Mouse (Mus musculus) lung, embryonic 15.5 days (tissue): ENCODE data around the gene Fam57b. TPM values are rescaled to one million over a fixed set of nuclear protein-coding genes. Genes with fewer than 3 reads are reported as not detected.

Source experiments
- ATAC-seq: fragments of 200-750 bp; cut with Nextera tagmentation; 2 replicates; pipeline ENCODE4 v1.8.0; 2017; ENCODE audit warnings: moderate number of reproducible peaks, borderline replicate concordance; ENCODE audit not compliant: low FRiP score, low TSS enrichment; ENCODE audit errors: extremely low read depth
- H3K27ac ChIP-seq: fragments of 300-500 bp; sonication (generic); 2 replicates; pipeline ENCODE4 v1.5.1; 2015; ENCODE audit warnings: moderate library complexity, mild to moderate bottlenecking, inconsistent platforms
- H3K27me3 ChIP-seq: fragments of 300-500 bp; sonication (generic); 2 replicates; pipeline ENCODE4 v1.6.1; 2015; ENCODE audit warnings: inconsistent platforms
- H3K36me3 ChIP-seq: fragments of 300-500 bp; sonication (generic); 2 replicates; pipeline ENCODE4 v1.6.1; 2015; ENCODE audit warnings: inconsistent platforms
- H3K4me1 ChIP-seq: fragments of 300-500 bp; sonication (generic); 2 replicates; pipeline ENCODE4 v1.6.1; 2015; ENCODE audit warnings: inconsistent platforms
- H3K4me2 ChIP-seq: fragments of 300-500 bp; sonication (generic); 2 replicates; pipeline ENCODE4 v1.6.1; 2015; ENCODE audit warnings: inconsistent platforms, mild to moderate bottlenecking, moderate library complexity
- H3K4me3 ChIP-seq: fragments of 300-500 bp; sonication (generic); 2 replicates; pipeline ENCODE4 v1.5.1; 2015; ENCODE audit warnings: mild to moderate bottlenecking, inconsistent platforms
- H3K9ac ChIP-seq: fragments of 300-500 bp; sonication (generic); 2 replicates; pipeline ENCODE4 v1.6.1; 2015; ENCODE audit warnings: inconsistent platforms
- H3K9me3 ChIP-seq: fragments of 300-500 bp; sonication (generic); 2 replicates; pipeline ENCODE4 v1.6.1; 2016; ENCODE audit warnings: inconsistent platforms
- WGBS: fragments of 180-500 bp; shearing (Covaris S2); methylation state at CpG from one replicate; pipeline ENCODE4 v1.1.7; 2015; 5-methylcytosine and 5-hydroxymethylcytosine counted together
- polyA plus RNA-seq: library from polyadenylated mRNA; unstranded; fragments of >200 nt; fragmentation: Nextera tagmentation; extraction: Ambion mirVana; gene quantifications from 2 replicates; pipeline ENCODE4 v1.2.1, GENCODE M21; 2015

The Fam57b gene
- polyA plus RNA-seq, 1 experiment from 2014 or later = 0.19 TPM

DNA sequence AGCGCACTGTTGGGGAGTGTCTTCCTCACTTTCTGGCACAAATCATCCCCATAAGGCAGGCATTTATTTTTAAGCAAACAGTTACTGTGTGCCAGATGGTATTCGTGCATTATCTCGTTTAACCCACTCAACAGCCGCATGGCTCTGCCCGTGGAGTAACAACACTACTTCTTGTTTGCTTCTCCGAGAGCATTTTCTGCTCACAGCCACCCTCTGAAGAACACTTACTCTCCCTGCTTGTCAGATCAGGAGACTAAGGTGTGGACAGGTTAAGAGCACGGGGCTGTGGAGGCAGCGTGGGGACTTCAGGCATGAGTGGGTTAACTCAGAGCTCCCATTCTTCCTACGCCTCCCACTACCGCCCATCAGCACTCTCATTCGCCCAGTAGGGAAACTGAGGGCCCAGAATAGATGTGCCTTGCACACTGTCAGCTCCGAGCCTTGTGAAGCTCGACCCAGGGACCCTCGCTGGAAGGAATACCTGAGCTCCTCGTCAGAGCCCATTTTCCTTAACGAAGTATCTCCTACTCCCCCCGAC is 34.9 kb upstream of the Fam57b start:
- Histone ChIP-seq H3K4me1 (peaks cover 29% of the 10 kb centered on the region), H3K36me3 (peaks cover 51% of the 10 kb centered on the region), H3K27ac (0 out of 2 replicates have a peak overlapping the region, but pooled peaks have one; percentile 22), H3K4me3 (no peak overlapping the region), H3K9ac (no peak overlapping the region; the same call in 1 of the 2 replicates), H3K9me3 (no peaks in the 10 kb centered on the region), H3K4me2 (peak overlapping the region; percentile 28), H3K27me3 (no peaks in the 10 kb centered on the region)
- ATAC-seq = no peak
- 44% methylated on average over 17 of the region's 17 CpGs for WGBS

DNA sequence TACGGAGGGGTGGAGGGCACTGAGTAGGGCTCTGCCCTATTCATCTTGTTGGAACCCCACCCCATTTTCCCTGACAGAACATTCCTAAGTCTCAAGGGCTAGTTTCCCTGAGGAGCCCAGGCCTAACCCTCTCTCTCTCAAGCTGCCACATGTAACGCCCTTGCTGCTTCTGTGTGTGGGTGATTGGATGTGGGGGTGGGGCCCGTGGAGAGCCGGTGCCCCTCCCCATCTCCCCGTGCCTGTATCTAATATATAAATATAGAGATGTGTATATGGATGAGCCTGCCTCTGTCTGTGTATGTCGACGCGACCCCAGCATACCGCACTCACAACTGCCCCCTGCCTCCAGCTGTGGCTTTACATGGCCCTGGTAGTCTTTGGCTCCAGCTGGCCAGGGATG is 31.9 kb upstream of the Fam57b start:
- ATAC-seq = no peak
- H3K27ac ChIP-seq = no peak overlapping the region
- H3K36me3 ChIP-seq = peaks cover 81% of the 10 kb centered on the region

DNA sequence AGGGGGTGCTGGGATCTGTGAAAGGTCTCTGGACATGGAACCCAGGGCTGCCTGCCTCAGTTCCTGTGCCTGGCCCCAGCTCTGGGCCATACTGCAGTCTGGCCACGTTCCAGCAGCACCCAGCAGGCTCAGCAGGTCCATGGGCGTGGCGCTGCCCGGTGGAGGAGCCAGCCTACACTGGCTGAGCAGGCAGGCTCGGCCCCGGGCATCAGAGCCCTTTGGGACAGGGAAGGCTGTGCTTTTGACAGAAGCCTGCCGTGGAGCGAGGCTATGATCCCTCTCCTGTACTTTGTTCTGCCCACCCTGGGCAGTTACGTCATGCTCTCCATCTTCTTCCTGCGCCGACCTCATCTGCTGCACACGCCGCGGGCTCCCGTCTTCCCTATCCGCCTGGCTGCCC is 31.3 kb upstream of the Fam57b start, which contains the start of gene Gdpd3:
Gdpd3 (plus strand) TSS at position 134 of the 400 bp plus-strand sequence.
- Histone ChIP-seq H3K27ac (no peak within 1 kb of the TSS), H3K9me3 (no peaks in the 10 kb centered on the region), H3K36me3 (peaks cover 86% of the 10 kb centered on the region), H3K4me1 (peaks cover 21% of the 10 kb centered on the region), H3K4me2 (no peak within 1 kb of the TSS), H3K27me3 (no peaks in the 10 kb centered on the region), H3K9ac (no peak within 1 kb of the TSS), H3K4me3 (no peak within 1 kb of the TSS)
- no peak for ATAC-seq
- 94% methylated on average over 16 of the region's 16 CpGs for WGBS

More for the DNA sequence above, 31.9 kb upstream of the Fam57b start:
- no peaks in the 10 kb centered on the region for H3K27me3 ChIP-seq
- H3K4me1 ChIP-seq = peaks cover 28% of the 10 kb centered on the region
- H3K4me2 ChIP-seq = no peak overlapping the region
- H3K4me3 ChIP-seq = no peak overlapping the region
- no peaks in the 10 kb centered on the region for H3K9me3 ChIP-seq
- WGBS = 66% methylated on average over 9 of the region's 9 CpGs
- H3K9ac ChIP-seq = no peak overlapping the region

DNA sequence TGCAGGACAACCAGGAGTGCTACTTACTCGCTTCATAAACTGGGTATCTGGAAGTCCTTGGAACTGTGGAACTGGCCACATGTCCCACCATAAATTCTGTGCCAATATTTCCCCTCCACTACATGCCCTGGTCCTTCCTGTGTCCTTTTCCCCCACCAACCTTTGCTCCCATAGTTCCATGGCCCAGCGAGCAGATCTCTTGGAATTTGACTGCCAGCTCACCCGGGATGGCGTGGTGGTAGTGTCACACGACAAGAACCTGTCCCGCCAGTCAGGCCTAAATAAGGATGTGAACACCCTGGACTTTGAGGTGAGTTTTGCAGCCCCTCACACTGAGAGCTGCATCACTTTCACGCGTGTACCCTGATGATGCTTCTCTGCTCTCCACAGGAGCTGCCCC is 30.5 kb upstream of the Fam57b start:
- H3K36me3 ChIP-seq = peaks cover 92% of the 10 kb centered on the region
- no peak overlapping the region for H3K27ac ChIP-seq
- 91% methylated on average over 8 of the region's 8 CpGs for WGBS
- H3K9ac ChIP-seq = no peak overlapping the region
- no peak for ATAC-seq
- no peak overlapping the region for H3K4me3 ChIP-seq
- no peaks in the 10 kb centered on the region for H3K27me3 ChIP-seq
- H3K9me3 ChIP-seq = no peaks in the 10 kb centered on the region
- no peak overlapping the region for H3K4me2 ChIP-seq
- peaks cover 13% of the 10 kb centered on the region for H3K4me1 ChIP-seq

DNA sequence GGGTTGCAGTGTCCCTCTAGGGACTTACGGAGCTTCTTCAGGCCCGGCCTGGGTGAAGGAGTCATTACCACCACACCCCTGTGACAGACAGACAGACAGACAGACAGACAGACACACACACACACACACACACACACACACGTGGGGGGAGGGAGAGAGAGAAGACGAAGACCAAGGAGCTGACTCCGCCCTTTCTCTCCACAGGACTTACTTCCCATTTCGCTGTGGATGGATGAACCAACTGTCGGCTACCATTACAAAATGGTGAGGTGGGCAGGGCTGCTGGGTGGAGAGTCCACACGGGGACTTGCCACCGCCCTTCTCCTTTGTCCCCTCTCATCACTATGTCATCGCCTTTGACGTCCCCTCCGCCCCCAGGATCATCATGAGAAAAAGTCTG is 26.7 kb upstream of the Fam57b start:
- H3K4me2 ChIP-seq = no peak overlapping the region
- peaks cover 8% of the 10 kb centered on the region for H3K4me1 ChIP-seq
- no peak for ATAC-seq
- no peaks in the 10 kb centered on the region for H3K27me3 ChIP-seq
- WGBS = 78% methylated on average over 12 of the region's 12 CpGs
- no peak overlapping the region for H3K9ac ChIP-seq
- H3K9me3 ChIP-seq = no peaks in the 10 kb centered on the region
- no peak overlapping the region for H3K27ac ChIP-seq
- H3K4me3 ChIP-seq = no peak overlapping the region
- H3K36me3 ChIP-seq = peaks cover 72% of the 10 kb centered on the region

DNA sequence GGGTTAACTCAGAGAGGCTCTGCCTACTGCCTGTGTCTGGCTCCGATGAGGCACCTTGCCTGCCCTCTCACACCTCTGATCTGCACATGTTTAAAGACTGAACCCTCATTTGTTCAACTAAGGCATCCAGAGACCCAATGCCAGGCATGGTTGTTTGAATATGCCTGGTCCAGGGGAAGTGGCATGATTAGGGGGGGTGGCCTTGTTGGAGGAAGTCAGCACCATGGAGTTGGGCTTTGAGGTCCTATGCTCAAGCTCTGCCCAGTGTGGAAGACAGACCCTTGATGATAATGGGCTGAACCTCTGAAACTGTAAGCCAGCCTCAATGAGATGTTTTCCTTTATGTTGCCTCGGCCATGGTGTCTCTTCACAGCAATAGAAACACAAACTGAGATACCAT is 24.1 kb upstream of the Fam57b start:
- ATAC-seq = no peak
- Histone ChIP-seq H3K36me3 (peaks cover 48% of the 10 kb centered on the region), H3K9me3 (no peaks in the 10 kb centered on the region), H3K4me3 (no peak overlapping the region), H3K27ac (no peak overlapping the region), H3K9ac (no peak overlapping the region), H3K4me1 (peaks cover 28% of the 10 kb centered on the region), H3K27me3 (no peaks in the 10 kb centered on the region), H3K4me2 (no peak overlapping the region)
- WGBS = 91% methylated on average over 2 of the region's 2 CpGs

DNA sequence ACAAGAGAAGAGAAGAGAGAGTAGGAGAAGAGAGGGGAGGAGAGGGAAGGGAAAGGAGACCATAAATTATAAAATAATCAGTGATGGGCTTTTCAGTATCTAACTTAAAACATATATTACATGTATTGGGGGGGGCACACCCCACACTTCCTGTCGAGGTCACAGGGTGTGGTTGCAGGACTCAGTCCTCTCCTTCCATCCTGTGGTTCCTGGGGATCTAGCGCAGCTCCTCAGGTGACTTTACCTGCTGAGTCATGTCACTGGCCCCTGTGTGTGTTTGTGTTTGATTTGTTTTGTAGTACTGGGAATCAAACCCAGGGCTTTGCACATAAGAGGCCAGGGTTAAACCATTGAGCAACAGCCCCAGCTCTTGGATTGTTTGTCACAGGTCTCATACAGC is 23.0 kb upstream of the Fam57b start:
- Histone ChIP-seq H3K4me2 (no peak overlapping the region), H3K4me1 (peaks cover 38% of the 10 kb centered on the region), H3K9ac (no peak overlapping the region), H3K36me3 (peaks cover 36% of the 10 kb centered on the region), H3K4me3 (no peak overlapping the region), H3K9me3 (no peaks in the 10 kb centered on the region), H3K27ac (no peak overlapping the region), H3K27me3 (no peaks in the 10 kb centered on the region)
- ATAC-seq = no peak
- 67% methylated on average over 2 of the region's 2 CpGs for WGBS

DNA sequence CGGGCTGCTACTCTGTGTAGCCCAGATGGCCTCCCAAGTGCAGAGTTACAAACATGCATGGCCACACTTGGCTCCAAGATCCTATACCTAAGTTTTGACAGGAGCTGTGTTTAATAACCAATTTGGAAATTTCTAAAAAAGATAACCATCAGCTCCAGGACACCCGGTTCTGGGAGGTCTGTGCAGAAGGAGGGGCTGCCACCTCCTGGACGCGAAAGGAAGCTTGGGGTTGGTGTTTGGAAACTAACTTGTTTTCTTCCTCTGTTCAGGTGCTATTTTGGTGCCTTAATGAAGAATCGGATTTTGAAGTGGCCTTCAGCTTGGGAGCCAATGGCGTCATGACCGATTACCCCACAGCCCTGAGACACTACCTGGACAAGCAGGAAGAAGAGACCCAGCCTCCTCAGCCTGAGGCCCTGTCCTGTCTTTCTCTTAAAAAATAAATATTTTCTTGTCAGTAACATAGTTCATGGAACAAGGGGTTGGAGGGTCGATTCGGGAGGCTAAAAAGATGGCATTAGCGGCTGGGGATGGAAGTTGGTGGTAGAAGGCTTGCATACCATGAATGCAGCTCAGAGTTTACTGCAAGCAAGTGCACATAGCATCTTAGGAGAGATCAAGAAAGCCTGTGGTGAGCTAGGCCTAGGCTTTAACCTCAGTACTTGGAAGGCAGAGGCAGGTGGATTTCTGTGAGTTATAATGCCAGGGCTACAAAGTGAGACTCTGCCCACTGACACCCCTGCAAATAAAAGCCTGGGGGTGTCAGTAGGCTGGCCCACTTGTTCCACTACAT is 22.1 kb upstream of the Fam57b start:
- ATAC-seq = no peak
- Histone ChIP-seq H3K27ac (peak overlapping the region; percentile 84; the same call in 1 of the 2 replicates), H3K4me1 (peaks cover 47% of the 10 kb centered on the region), H3K9me3 (no peaks in the 10 kb centered on the region), H3K9ac (no peak overlapping the region), H3K36me3 (peaks cover 27% of the 10 kb centered on the region), H3K4me2 (no peak overlapping the region), H3K4me3 (0 out of 2 replicates have a peak overlapping the region, but pooled peaks have one; percentile 77), H3K27me3 (no peaks in the 10 kb centered on the region)
- 74% methylated on average over 10 of the region's 10 CpGs for WGBS

DNA sequence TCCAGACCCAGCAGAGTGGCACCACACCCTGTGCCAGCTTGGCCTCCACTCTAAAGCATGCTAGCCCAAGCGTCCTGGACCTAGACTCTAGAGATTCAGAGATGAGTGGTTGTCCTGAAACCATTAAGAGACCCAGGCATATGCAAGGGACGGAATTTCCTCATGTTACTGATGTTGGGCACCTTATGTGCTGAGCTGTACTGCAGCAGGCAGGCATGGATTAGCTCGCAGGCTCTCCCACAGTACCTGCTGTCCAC is 21.6 kb upstream of the Fam57b start:
- peak overlapping the region; percentile 84 for H3K27ac ChIP-seq
- 54% methylated on average over 3 of the region's 3 CpGs for WGBS
- ATAC-seq = no peak
- H3K4me1 ChIP-seq = peaks cover 51% of the 10 kb centered on the region
- no peaks in the 10 kb centered on the region for H3K27me3 ChIP-seq
- H3K4me3 ChIP-seq = peak overlapping the region; percentile 77; the same call in 1 of the 2 replicates
- peak overlapping the region; percentile 95 for H3K4me2 ChIP-seq
- no peaks in the 10 kb centered on the region for H3K9me3 ChIP-seq
- peaks cover 23% of the 10 kb centered on the region for H3K36me3 ChIP-seq
- no peak overlapping the region for H3K9ac ChIP-seq

DNA sequence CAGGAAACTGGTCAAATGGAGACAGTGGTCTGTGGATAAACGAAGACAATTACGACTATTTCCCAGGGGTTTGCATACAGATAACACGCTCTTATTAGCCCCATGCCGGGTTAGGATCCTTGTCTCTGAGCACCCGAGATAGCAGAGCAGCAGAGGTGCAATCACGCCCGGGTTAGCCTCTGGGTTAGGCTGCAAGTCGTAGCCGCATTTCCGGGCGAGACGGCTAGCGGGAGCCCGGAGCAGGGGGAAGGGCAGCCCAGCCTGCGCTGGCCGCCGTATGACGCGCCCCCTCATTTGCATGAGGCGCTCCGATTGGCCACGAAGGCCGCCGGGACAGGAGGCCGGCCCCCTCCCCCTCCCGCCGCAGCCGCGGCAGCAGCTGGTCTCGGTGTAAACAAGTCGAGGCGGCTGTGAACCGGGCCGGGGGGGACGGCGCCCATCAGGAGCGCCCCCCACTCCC is 20.8 kb upstream of the Fam57b start, which contains the start of gene Ypel3:
Ypel3 (plus strand) TSS at position 358 of the 460 bp plus-strand sequence.
- WGBS = under 1% methylated on average over 34 of the region's 37 CpGs
- Histone ChIP-seq H3K27me3 (no peaks in the 10 kb centered on the region), H3K4me3 (peak within 1 kb of the TSS; percentile 77), H3K36me3 (peaks cover 16% of the 10 kb centered on the region), H3K4me2 (peak within 1 kb of the TSS; percentile 95), H3K9ac (peak within 1 kb of the TSS; percentile 84), H3K9me3 (no peaks in the 10 kb centered on the region), H3K4me1 (peaks cover 58% of the 10 kb centered on the region), H3K27ac (peak within 1 kb of the TSS; percentile 84)
- peak; percentile 89 for ATAC-seq

DNA sequence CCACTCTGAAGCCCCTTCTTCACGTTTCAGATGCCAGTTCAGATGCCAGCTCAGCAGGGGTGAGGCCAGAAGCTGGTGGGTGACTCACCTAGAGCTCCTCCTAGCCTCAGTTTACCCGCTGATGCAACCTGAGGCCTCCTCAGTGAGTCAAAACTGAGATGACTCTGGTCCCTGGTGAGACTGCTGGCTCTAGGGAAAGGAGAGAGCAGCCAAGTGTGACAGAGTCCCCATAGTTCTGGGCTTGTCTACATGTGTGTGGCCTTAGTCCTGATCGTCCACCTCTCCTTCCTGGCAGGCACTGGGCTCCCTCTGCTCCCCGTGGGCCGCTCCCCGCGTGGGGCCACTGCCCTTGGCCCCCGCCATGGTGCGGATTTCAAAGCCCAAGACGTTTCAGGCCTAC is 20.0 kb upstream of the Fam57b start:
- Histone ChIP-seq H3K9ac (peak overlapping the region; percentile 84), H3K4me1 (peaks cover 60% of the 10 kb centered on the region), H3K27ac (peak overlapping the region; percentile 84), H3K9me3 (no peaks in the 10 kb centered on the region), H3K36me3 (peaks cover 9% of the 10 kb centered on the region; the same call in 1 of the 2 replicates), H3K27me3 (no peaks in the 10 kb centered on the region), H3K4me2 (peak overlapping the region; percentile 95), H3K4me3 (peak overlapping the region; percentile 77)
- no peak for ATAC-seq
- 39% methylated on average over 10 of the region's 10 CpGs for WGBS

DNA sequence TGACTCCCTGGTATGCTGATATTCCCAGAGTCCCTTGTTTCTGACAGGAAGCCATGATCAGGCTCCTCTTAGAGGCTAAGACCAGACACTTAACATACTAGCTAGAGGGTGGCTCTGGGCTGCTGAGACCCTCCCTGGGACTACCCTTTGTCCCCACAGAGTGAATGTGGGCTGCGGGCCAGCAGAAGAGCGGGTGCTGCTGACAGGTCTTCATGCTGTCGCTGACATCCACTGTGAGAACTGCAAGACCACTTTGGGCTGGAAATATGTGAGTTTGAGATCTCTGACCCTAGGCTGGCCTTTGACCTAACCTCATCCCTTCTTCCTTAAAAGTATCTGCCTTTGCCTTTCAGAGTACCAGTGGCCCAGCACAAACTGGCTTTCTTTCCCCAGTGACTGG is 19.3 kb upstream of the Fam57b start:
- Histone ChIP-seq H3K9me3 (no peaks in the 10 kb centered on the region), H3K9ac (peak overlapping the region; percentile 84; the same call in 1 of the 2 replicates), H3K36me3 (peaks cover 8% of the 10 kb centered on the region; the same call in 1 of the 2 replicates), H3K27ac (peak overlapping the region; percentile 84; the same call in 1 of the 2 replicates), H3K4me1 (peaks cover 60% of the 10 kb centered on the region), H3K4me3 (peak overlapping the region; percentile 77; the same call in 1 of the 2 replicates), H3K27me3 (no peaks in the 10 kb centered on the region), H3K4me2 (peak overlapping the region; percentile 95)
- 75% methylated on average over 3 of the region's 3 CpGs for WGBS
- no peak for ATAC-seq
